ENCODE assay signal across 20 mouse cellular contexts in genomic region chr4:49639913-49640312, GRCm38 (mm10). TPM values are rescaled to one million over a fixed set of nuclear protein-coding genes. Genes with fewer than 3 reads are reported as not detected.
DNase-seq lines count a peak whose midpoint lies in the region; ATAC-seq and TF ChIP-seq lines count a peak whose summit lies in the region.
"Had no signal": no experiment of that assay in that cellular context is flagged by ENCODE, and none has a peak within 500 bp of the region (broad histone marks: within the 10 kb centered on the region; RNA-seq: fewer than 3 reads in every experiment).

No protein-coding gene starts in this region.

- no peak; the same call in 1 of the 2 replicates for TF ChIP-seq CTCF in hindbrain, postnatal 0 days (IDR thresholded peaks at IDR 0.05; ENCODE audit: low read depth)
- peak; percentile 54 for TF ChIP-seq CTCF in midbrain, postnatal 0 days (IDR thresholded peaks at IDR 0.05)

- no peak for ATAC-seq in hindbrain, postnatal 0 days
- ATAC-seq in hindbrain, embryonic 16.5 days, result no peak
- no peak for ATAC-seq in midbrain, postnatal 0 days (ENCODE audit: low FRiP score)
- ATAC-seq in midbrain, embryonic 16.5 days, result no peak
- ATAC-seq in liver, embryonic 15.5 days (ENCODE audit: insufficient read depth), result peak; percentile 58
- ATAC-seq in forebrain, embryonic 13.5 days, result no peak
- ATAC-seq: activated CD4-positive, CD25-positive, alpha-beta regulatory T cell, adult 4 months; forebrain, embryonic 15.5 days; Patski had no signal

- DNase-seq in hindbrain, postnatal 0 days (ENCODE audit: low spot score), result peak; percentile 27
- DNase-seq in midbrain, postnatal 0 days (ENCODE audit: low spot score), result peak; percentile 15
- DNase-seq in cerebellum, postnatal 36 days, result no peak
- no peak for DNase-seq in adrenal gland, adult 18-20 months (ENCODE audit: low spot score in 2 of 2)
- DNase-seq: adrenal gland, postnatal 36 days; cerebellum, postnatal 10 days; heart, postnatal 4 days; kidney, adult 8-10 months; lung, adult 18-20 months; spleen, adult 18-20 months; thymus, adult 2 months had no signal

- peaks cover 50% of the 10 kb centered on the region for H3K36me3 ChIP-seq in hindbrain, postnatal 0 days (ENCODE audit: insufficient read depth, low read length)
- peaks cover 24% of the 10 kb centered on the region for H3K36me3 ChIP-seq in hindbrain, embryonic 16.5 days (ENCODE audit: control insufficient read depth, insufficient read depth, low read length)
- peaks cover 50% of the 10 kb centered on the region for H3K36me3 ChIP-seq in midbrain, postnatal 0 days (ENCODE audit: insufficient read depth, low read length)
- peaks cover 35% of the 10 kb centered on the region for H3K36me3 ChIP-seq in midbrain, embryonic 16.5 days (ENCODE audit: control insufficient read depth, insufficient read depth, low read length)
- peaks cover 79% of the 10 kb centered on the region for H3K36me3 ChIP-seq in liver, embryonic 15.5 days (replicated peaks)
- peaks cover 83% of the 10 kb centered on the region for H3K36me3 ChIP-seq in forebrain, embryonic 13.5 days (ENCODE audit: poor library complexity, severe bottlenecking)

- 71% methylated on average over 2 of the region's 2 CpGs for WGBS in hindbrain, postnatal 0 days
- WGBS in hindbrain, embryonic 16.5 days, result 65% methylated on average over 2 of the region's 2 CpGs
- WGBS in midbrain, postnatal 0 days, result 70% methylated on average over 2 of the region's 2 CpGs
- WGBS in midbrain, embryonic 16.5 days, result 79% methylated on average over 2 of the region's 2 CpGs
- 19% methylated on average over 2 of the region's 2 CpGs for WGBS in liver, embryonic 15.5 days (ENCODE audit: insufficient replicate concordance)
- WGBS in forebrain, embryonic 13.5 days, result 68% methylated on average over 2 of the region's 2 CpGs

- no peaks in the 10 kb centered on the region for H3K9me3 ChIP-seq in hindbrain, postnatal 0 days (ENCODE audit: low read length)
- no peaks in the 10 kb centered on the region for H3K9me3 ChIP-seq in hindbrain, embryonic 16.5 days (ENCODE audit: control insufficient read depth, low read length)
- H3K9me3 ChIP-seq in midbrain, postnatal 0 days (ENCODE audit: low read length), result no peaks in the 10 kb centered on the region
- H3K9me3 ChIP-seq in midbrain, embryonic 16.5 days (replicated peaks; ENCODE audit: control insufficient read depth, low read length, poor library complexity, severe bottlenecking), result no peaks in the 10 kb centered on the region
- H3K9me3 ChIP-seq in liver, embryonic 15.5 days (replicated peaks), result no peaks in the 10 kb centered on the region
- H3K9me3 ChIP-seq in forebrain, embryonic 13.5 days (replicated peaks), result no peaks in the 10 kb centered on the region
- H3K9me3 ChIP-seq: forebrain, embryonic 15.5 days; heart, embryonic 13.5 days had no signal

- no peaks in the 10 kb centered on the region for H3K27me3 ChIP-seq in hindbrain, postnatal 0 days (ENCODE audit: insufficient read depth, low read length)
- H3K27me3 ChIP-seq in hindbrain, embryonic 16.5 days (replicated peaks; ENCODE audit: control insufficient read depth, insufficient read depth, low read length), result no peaks in the 10 kb centered on the region
- no peaks in the 10 kb centered on the region for H3K27me3 ChIP-seq in midbrain, postnatal 0 days (ENCODE audit: insufficient read depth, low read length)
- H3K27me3 ChIP-seq in midbrain, embryonic 16.5 days (ENCODE audit: control insufficient read depth, insufficient read depth, low read depth, low read length), result no peaks in the 10 kb centered on the region
- no peaks in the 10 kb centered on the region for H3K27me3 ChIP-seq in liver, embryonic 15.5 days
- no peaks in the 10 kb centered on the region for H3K27me3 ChIP-seq in forebrain, embryonic 13.5 days
- H3K27me3 ChIP-seq: CH12.LX; forebrain, embryonic 15.5 days; heart, embryonic 13.5 days; Patski had no signal

- no peak overlapping the region for H3K4me3 ChIP-seq in hindbrain, postnatal 0 days (ENCODE audit: low read length)
- no peak overlapping the region for H3K4me3 ChIP-seq in hindbrain, embryonic 16.5 days (ENCODE audit: low read length)
- H3K4me3 ChIP-seq in midbrain, postnatal 0 days (ENCODE audit: low read depth, low read length), result no peak overlapping the region
- no peak overlapping the region for H3K4me3 ChIP-seq in midbrain, embryonic 16.5 days (ENCODE audit: low read depth, low read length)
- no peak overlapping the region for H3K4me3 ChIP-seq in liver, embryonic 15.5 days (replicated peaks)
- no peak overlapping the region for H3K4me3 ChIP-seq in forebrain, embryonic 13.5 days
- H3K4me3 ChIP-seq: forebrain, embryonic 15.5 days; heart, embryonic 13.5 days had no signal

- no peak overlapping the region for H3K4me2 ChIP-seq in hindbrain, postnatal 0 days (ENCODE audit: low read depth, low read length)
- H3K4me2 ChIP-seq in hindbrain, embryonic 16.5 days (ENCODE audit: low read length), result no peak overlapping the region
- no peak overlapping the region for H3K4me2 ChIP-seq in midbrain, postnatal 0 days (ENCODE audit: low read depth, low read length, poor library complexity, severe bottlenecking)
- H3K4me2 ChIP-seq in midbrain, embryonic 16.5 days (ENCODE audit: low read length), result no peak overlapping the region
- H3K4me2 ChIP-seq in liver, embryonic 15.5 days, result no peak overlapping the region
- no peak overlapping the region for H3K4me2 ChIP-seq in forebrain, embryonic 13.5 days
- H3K4me2 ChIP-seq: forebrain, embryonic 15.5 days; heart, embryonic 13.5 days had no signal

- no peaks in the 10 kb centered on the region for H3K4me1 ChIP-seq in hindbrain, postnatal 0 days (ENCODE audit: insufficient read depth, low read length)
- no peaks in the 10 kb centered on the region for H3K4me1 ChIP-seq in hindbrain, embryonic 16.5 days (ENCODE audit: control insufficient read depth, insufficient read depth, low read depth, low read length)
- H3K4me1 ChIP-seq in midbrain, postnatal 0 days (ENCODE audit: insufficient read depth, low read length), result no peaks in the 10 kb centered on the region
- no peaks in the 10 kb centered on the region for H3K4me1 ChIP-seq in midbrain, embryonic 16.5 days (ENCODE audit: control insufficient read depth, insufficient read depth, low read length)
- no peaks in the 10 kb centered on the region for H3K4me1 ChIP-seq in liver, embryonic 15.5 days (replicated peaks)
- H3K4me1 ChIP-seq in forebrain, embryonic 13.5 days, result no peaks in the 10 kb centered on the region
- H3K4me1 ChIP-seq: forebrain, embryonic 15.5 days; heart, embryonic 13.5 days had no signal

- no peak overlapping the region for H3K9ac ChIP-seq in hindbrain, postnatal 0 days (replicated peaks; ENCODE audit: low read length)
- no peak overlapping the region for H3K9ac ChIP-seq in hindbrain, embryonic 16.5 days (ENCODE audit: low read depth, low read length)
- H3K9ac ChIP-seq in midbrain, postnatal 0 days (replicated peaks; ENCODE audit: low read length, poor library complexity, severe bottlenecking), result no peak overlapping the region
- H3K9ac ChIP-seq in midbrain, embryonic 16.5 days (ENCODE audit: low read depth, low read length), result no peak overlapping the region
- H3K9ac ChIP-seq in liver, embryonic 15.5 days, result no peak overlapping the region
- no peak overlapping the region for H3K9ac ChIP-seq in forebrain, embryonic 13.5 days
- H3K9ac ChIP-seq: forebrain, embryonic 15.5 days; heart, embryonic 13.5 days had no signal

- H3K27ac ChIP-seq in hindbrain, postnatal 0 days, result no peak overlapping the region
- no peak overlapping the region for H3K27ac ChIP-seq in hindbrain, embryonic 16.5 days (ENCODE audit: low read depth, low read length)
- H3K27ac ChIP-seq in midbrain, postnatal 0 days (ENCODE audit: low read depth, low read length), result no peak overlapping the region
- H3K27ac ChIP-seq in midbrain, embryonic 16.5 days (ENCODE audit: low read length), result no peak overlapping the region
- no peak overlapping the region for H3K27ac ChIP-seq in liver, embryonic 15.5 days (replicated peaks)
- no peak overlapping the region for H3K27ac ChIP-seq in forebrain, embryonic 13.5 days
- H3K27ac ChIP-seq: forebrain, embryonic 15.5 days; heart, embryonic 13.5 days had no signal

RNA-seq across cellular contexts. Expression of gene Rnf20, which starts 8.1 kb away (rescaled TPM):
- total RNA-seq in hindbrain, postnatal 0 days (2014; rRNA removed), result 43.6 and 52.0 TPM in 2 replicates
- 44.8 and 45.2 TPM in 2 replicates for polyA plus RNA-seq in hindbrain, postnatal 0 days (2015; fragmentation: Nextera tagmentation; extraction: Ambion mirVana)
- 41.8 and 41.9 TPM in 2 replicates for polyA plus RNA-seq in hindbrain, embryonic 16.5 days (2015; fragmentation: Nextera tagmentation; extraction: Ambion mirVana)
- 48.3 and 76.7 TPM in 2 replicates for total RNA-seq in midbrain, postnatal 0 days (2014; rRNA removed)
- polyA plus RNA-seq in midbrain, postnatal 0 days (2015; fragmentation: Nextera tagmentation; extraction: Ambion mirVana), result 41.0 and 46.2 TPM in 2 replicates
- 45.3 and 48.9 TPM in 2 replicates for polyA plus RNA-seq in midbrain, embryonic 16.5 days (2015; fragmentation: Nextera tagmentation; extraction: Ambion mirVana)
- polyA plus RNA-seq in liver, embryonic 15.5 days (2015; fragmentation: Nextera tagmentation; extraction: Ambion mirVana), result 14.1 and 14.2 TPM in 2 replicates
- 66.3 and 68.5 TPM in 2 replicates for polyA plus RNA-seq in forebrain, embryonic 13.5 days (2015; fragmentation: Nextera tagmentation; extraction: Ambion mirVana)
- 10 to 100 TPM; 48.2 to 51.0 TPM for total RNA-seq in adrenal gland, adult 18-20 months (2021)

RNA-seq across cellular contexts. Expression of gene Ppp3r2, which starts 41.9 kb away (rescaled TPM):
- 0.31 and 0.32 TPM in 2 replicates for total RNA-seq in hindbrain, postnatal 0 days (2014; rRNA removed)
- polyA plus RNA-seq in hindbrain, postnatal 0 days (2015; fragmentation: Nextera tagmentation; extraction: Ambion mirVana), result 0.29 and 0.33 TPM in 2 replicates
- polyA plus RNA-seq in hindbrain, embryonic 16.5 days (2015; fragmentation: Nextera tagmentation; extraction: Ambion mirVana), result 0.41 and 0.53 TPM in 2 replicates
- 0.93 and 1.2 TPM in 2 replicates for total RNA-seq in midbrain, postnatal 0 days (2014; rRNA removed)
- 0.33 and 0.52 TPM in 2 replicates for polyA plus RNA-seq in midbrain, postnatal 0 days (2015; fragmentation: Nextera tagmentation; extraction: Ambion mirVana)
- 0.68 and 0.75 TPM in 2 replicates for polyA plus RNA-seq in midbrain, embryonic 16.5 days (2015; fragmentation: Nextera tagmentation; extraction: Ambion mirVana)
- not detected in 2 replicates for polyA plus RNA-seq in liver, embryonic 15.5 days (2015; fragmentation: Nextera tagmentation; extraction: Ambion mirVana)
- polyA plus RNA-seq in forebrain, embryonic 13.5 days (2015; fragmentation: Nextera tagmentation; extraction: Ambion mirVana), result 0.09 TPM in 1 of 2 replicates, not detected in the other
- not detected for total RNA-seq in adrenal gland, adult 18-20 months (2021)
- total RNA-seq: adrenal gland, postnatal 36 days; CH12.LX; heart, postnatal 4 days had no signal
- polyA plus RNA-seq: Patski had no signal

RNA-seq across cellular contexts. Expression of gene Tmem246, which starts 42.2 kb away (rescaled TPM):
- total RNA-seq in hindbrain, postnatal 0 days (2014; rRNA removed), result 191 and 232 TPM in 2 replicates
- polyA plus RNA-seq in hindbrain, postnatal 0 days (2015; fragmentation: Nextera tagmentation; extraction: Ambion mirVana), result 151 and 158 TPM in 2 replicates
- 142 and 156 TPM in 2 replicates for polyA plus RNA-seq in hindbrain, embryonic 16.5 days (2015; fragmentation: Nextera tagmentation; extraction: Ambion mirVana)
- 182 and 193 TPM in 2 replicates for total RNA-seq in midbrain, postnatal 0 days (2014; rRNA removed)
- polyA plus RNA-seq in midbrain, postnatal 0 days (2015; fragmentation: Nextera tagmentation; extraction: Ambion mirVana), result 164 and 180 TPM in 2 replicates
- polyA plus RNA-seq in midbrain, embryonic 16.5 days (2015; fragmentation: Nextera tagmentation; extraction: Ambion mirVana), result 120 and 134 TPM in 2 replicates
- 6.7 and 7.2 TPM in 2 replicates for polyA plus RNA-seq in liver, embryonic 15.5 days (2015; fragmentation: Nextera tagmentation; extraction: Ambion mirVana)
- polyA plus RNA-seq in forebrain, embryonic 13.5 days (2015; fragmentation: Nextera tagmentation; extraction: Ambion mirVana), result 27.0 and 30.0 TPM in 2 replicates
- 10 to 100 TPM; 12.0 to 20.9 TPM for total RNA-seq in adrenal gland, adult 18-20 months (2021)
- polyA plus RNA-seq: activated CD4-positive, CD25-positive, alpha-beta regulatory T cell, adult 4 months; Patski had no signal

Comparison
In these comparisons a context has a peak if more than half of its experiments do, and no peak if none do; other contexts are left out.
1. DNase-seq: peak in hindbrain, postnatal 0 days (single experiment) and midbrain, postnatal 0 days (single experiment); none in cerebellum, postnatal 36 days (0 of 2) and adrenal gland, adult 18-20 months (0 of 2).